Mouse (Mus musculus): Measurements from ENCODE around the gene Lhx6. TPM values are rescaled to one million over a fixed set of nuclear protein-coding genes. Genes with fewer than 3 reads are reported as not detected.

Gene Lhx6
- total and polyA plus RNA-seq, 3 experiments = 0.11 to 0.42 (median 0.31) TPM

- dilution Hi-C loops (cut with MboI; ENCODE audit: extremely low pct_ligation_motif_present, extremely low pct_unique_long_range_greater_than_20kb, low sequenced_read_pairs) = no loop called here
- Histone ChIP-seq H3K9me3 (replicated peaks; ENCODE audit: low read length) (peaks cover 2% of the 10 kb centered on the region), H3K4me3 (replicated peaks in 1 of 3; ENCODE audit: low read depth in 2 of 3, low read length in 2 of 3, poor library complexity in 1 of 3) (no peak overlapping the region), H3K27me3 (replicated peaks) (peaks cover 79% of the 10 kb centered on the region), H3K4me2 (ENCODE audit: insufficient read depth, low read depth, poor library complexity, severe bottlenecking) (no peak overlapping the region), H3K79me2 (replicated peaks; ENCODE audit: control insufficient read depth, extremely low read depth, insufficient read depth, poor library complexity, severe bottlenecking) (no peaks in the 10 kb centered on the region), H3K27ac (ENCODE audit: insufficient read depth, low read depth) (no peak overlapping the region), H3K9ac (ENCODE audit: insufficient read depth, low read depth) (no peak overlapping the region), H3K36me3 (replicated peaks in 1 of 2; ENCODE audit: control insufficient read depth in 1 of 2, insufficient read depth in 1 of 2, low read length in 1 of 2) (no peaks in the 10 kb centered on the region), H3K4me1 (ENCODE audit: control insufficient read depth in 1 of 2, insufficient read depth in 2 of 2) (no peaks in the 10 kb centered on the region; a peak in 1 of 4 replicates)
- TF ChIP-seq EP300 (IDR thresholded peaks at IDR 0.05; ENCODE audit: low read length) (no peak), E2F4 (IDR thresholded peaks at IDR 0.05; ENCODE audit: insufficient replicate concordance, low read depth, low read length) (no peak), ZMIZ1 (IDR thresholded peaks at IDR 0.05; ENCODE audit: low read depth, low read length) (no peak), NELFE (IDR thresholded peaks at IDR 0.05; ENCODE audit: low read depth, low read length) (no peak), BHLHE40 (IDR thresholded peaks at IDR 0.05; ENCODE audit: low read depth, low read length) (no peak), MYC (IDR thresholded peaks at IDR 0.05; ENCODE audit: low read depth, low read length) (no peak), POLR2A (IDR thresholded peaks at IDR 0.05; ENCODE audit: low read depth, low read length) (no peak), KAT2A (IDR thresholded peaks at IDR 0.05; ENCODE audit: insufficient replicate concordance, low read length) (no peak), MEF2A (IDR thresholded peaks at IDR 0.05; ENCODE audit: borderline replicate concordance, low read depth, low read length) (no peak), IRF4 (IDR thresholded peaks at IDR 0.05; ENCODE audit: low read depth, low read length) (no peak), PAX5 (IDR thresholded peaks at IDR 0.05; ENCODE audit: low read length) (no peak), ZKSCAN1 (IDR thresholded peaks at IDR 0.05; ENCODE audit: borderline replicate concordance, low read depth, low read length) (no peak), ZC3H11A (IDR thresholded peaks at IDR 0.05; ENCODE audit: low read depth, low read length) (no peak), CTCF (conservative IDR thresholded peaks at IDR 0.05 in 1 of 2, IDR thresholded peaks at IDR 0.05 in 1 of 2; ENCODE audit: low read depth in 2 of 2, low read length in 2 of 2) (no peak)
- in situ Hi-C loops (cut with MboI; ENCODE audit: low pct_ligation_motif_present, low pct_unique_long_range_greater_than_20kb, low sequenced_read_pairs) = no loop called here
- no peak for DNase-seq (ENCODE audit: extremely low read depth)
These were observed 7.2 kb downstream of the Lhx6 start for GRCm38 (mm10) chr2:36098021-36098420.

DNA sequence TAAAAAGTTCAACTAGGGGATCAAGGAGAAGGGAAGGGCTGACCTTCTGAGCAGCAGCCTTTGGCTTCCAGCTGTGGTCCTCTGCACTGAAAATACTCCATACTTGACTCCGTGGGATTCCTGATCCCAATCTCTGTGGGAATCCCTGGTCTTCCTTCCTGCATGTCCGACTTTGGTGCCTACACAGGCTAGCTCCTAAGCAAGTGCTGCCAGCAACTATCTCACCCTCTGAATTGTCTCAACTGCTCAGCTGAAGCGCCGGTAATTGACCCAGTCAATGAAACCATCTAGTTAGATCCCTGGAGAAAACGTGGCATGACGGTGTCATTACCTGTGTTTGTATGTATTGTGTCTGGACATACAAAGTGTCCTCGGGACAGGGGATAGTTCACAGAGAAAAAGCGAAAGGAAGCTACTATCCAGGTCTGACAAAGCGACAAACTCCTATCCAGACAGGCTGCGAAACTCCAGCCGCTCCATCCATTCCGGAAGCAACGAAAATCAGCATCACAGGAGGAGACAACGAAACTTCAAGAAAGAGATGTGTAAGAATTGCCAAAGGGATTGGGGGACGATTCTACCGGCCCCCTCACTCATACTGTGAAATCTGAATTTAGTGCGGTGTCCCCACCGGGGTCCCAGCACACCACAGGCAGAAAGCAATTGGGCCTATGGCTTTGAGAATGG lies 7.9 kb downstream of the Lhx6 start:
- no peaks in the 10 kb centered on the region for H3K9me3 ChIP-seq (replicated peaks; ENCODE audit: low read length)
- H3K4me3 ChIP-seq (replicated peaks in 1 of 3; ENCODE audit: low read depth in 2 of 3, low read length in 2 of 3, poor library complexity in 1 of 3) = no peak overlapping the region
- peaks cover 83% of the 10 kb centered on the region for H3K27me3 ChIP-seq (replicated peaks)
- no peaks in the 10 kb centered on the region for H3K4me1 ChIP-seq (ENCODE audit: control insufficient read depth in 1 of 2, insufficient read depth in 2 of 2)
- no peak overlapping the region for H3K9ac ChIP-seq (ENCODE audit: insufficient read depth, low read depth)
- H3K4me2 ChIP-seq (ENCODE audit: insufficient read depth, low read depth, poor library complexity, severe bottlenecking) = no peak overlapping the region
- H3K36me3 ChIP-seq (replicated peaks in 1 of 2; ENCODE audit: control insufficient read depth in 1 of 2, insufficient read depth in 1 of 2, low read length in 1 of 2) = no peaks in the 10 kb centered on the region
- no peaks in the 10 kb centered on the region for H3K79me2 ChIP-seq (replicated peaks; ENCODE audit: control insufficient read depth, extremely low read depth, insufficient read depth, poor library complexity, severe bottlenecking)
- dilution Hi-C loops (cut with MboI; ENCODE audit: extremely low pct_ligation_motif_present, extremely low pct_unique_long_range_greater_than_20kb, low sequenced_read_pairs) (no loop called here), in situ Hi-C loops (cut with MboI; ENCODE audit: low pct_ligation_motif_present, low pct_unique_long_range_greater_than_20kb, low sequenced_read_pairs) (no loop called here)
- TF ChIP-seq ZKSCAN1 (IDR thresholded peaks at IDR 0.05; ENCODE audit: borderline replicate concordance, low read depth, low read length) (no peak), BHLHE40 (IDR thresholded peaks at IDR 0.05; ENCODE audit: low read depth, low read length) (no peak), USF1 (IDR thresholded peaks at IDR 0.05; ENCODE audit: low read depth, low read length) (no peak), TCF12 (IDR thresholded peaks at IDR 0.05; ENCODE audit: low read depth, low read length) (no peak), MEF2A (IDR thresholded peaks at IDR 0.05; ENCODE audit: borderline replicate concordance, low read depth, low read length) (no peak), CHD1 (IDR thresholded peaks at IDR 0.05; ENCODE audit: low read depth, low read length) (no peak), MAZ (IDR thresholded peaks at IDR 0.05; ENCODE audit: low read depth, low read length) (no peak), ZMIZ1 (IDR thresholded peaks at IDR 0.05; ENCODE audit: low read depth, low read length) (no peak), CTCF (conservative IDR thresholded peaks at IDR 0.05 in 1 of 2, IDR thresholded peaks at IDR 0.05 in 1 of 2; ENCODE audit: low read depth in 2 of 2, low read length in 2 of 2) (no peak), MAFK (IDR thresholded peaks at IDR 0.05; ENCODE audit: insufficient replicate concordance, low read length) (no peak), UBTF (IDR thresholded peaks at IDR 0.05; ENCODE audit: low read depth, low read length) (no peak), ELF1 (IDR thresholded peaks at IDR 0.05; ENCODE audit: low read depth, low read length) (no peak), MYC (IDR thresholded peaks at IDR 0.05; ENCODE audit: low read depth, low read length) (no peak), CHD2 (IDR thresholded peaks at IDR 0.05; ENCODE audit: low read length) (no peak), HCFC1 (IDR thresholded peaks at IDR 0.05; ENCODE audit: low read depth, low read length) (no peak), RCOR1 (conservative IDR thresholded peaks at IDR 0.05; ENCODE audit: low read depth, low read length) (no peak), SIN3A (IDR thresholded peaks at IDR 0.05; ENCODE audit: low read length) (no peak), NRF1 (IDR thresholded peaks at IDR 0.05; ENCODE audit: low read depth, low read length) (no peak), ZC3H11A (IDR thresholded peaks at IDR 0.05; ENCODE audit: low read depth, low read length) (no peak)
- H3K27ac ChIP-seq (ENCODE audit: insufficient read depth, low read depth) = no peak overlapping the region
- DNase-seq (ENCODE audit: extremely low read depth) = no peak

Data from CH12.LX (cell line).